Mouse (Mus musculus) heart, postnatal 10 days (tissue): ENCODE data around the gene Angel1. TPM values are rescaled to one million over a fixed set of nuclear protein-coding genes. Genes with fewer than 3 reads are reported as not detected.

ENCODE experiments used
- DNase-seq, 2 experiments: peaks; one replicate each; pipeline ENCODE4 v3.0.0; 2021
- intact Hi-C: fragments of 180-260 bp; cut with DNase I; formaldehyde crosslinking; loops from one replicate; pipeline ENCODE4 v1.15.1; 2025
- total RNA-seq, 2 experiments: library from RNA; stranded (reverse); gene quantifications; 2 replicates each; pipeline ENCODE4 v1.2.3; 2021

Gene Angel1
- total RNA-seq, 2 experiments from 2014 or later, result 4.8 to 5.6 TPM

GRCm38 (mm10) chr12:86714026-86714425, 12.2 kb downstream of the Angel1 start:
- DNase-seq, result no peak
- intact Hi-C loops, result no loop called here

GRCm38 (mm10) chr12:86705843-86706242, 20.4 kb downstream of the Angel1 start:
- DNase-seq, result no peak
- intact Hi-C loops, result loop anchor here (5.0 kb wide), 1 partner anchor 39 kb away; no protein-coding TSS in a partner anchor

- intact Hi-C loops, result no loop called here
- DNase-seq, result no peak
These were observed 23.6 kb downstream of the Angel1 start for GRCm38 (mm10) chr12:86702690-86703089.

- DNase-seq, result no peak
- intact Hi-C loops, result no loop called here
These were observed 24.8 kb downstream of the Angel1 start for GRCm38 (mm10) chr12:86701491-86701890.

GRCm38 (mm10) chr12:86700927-86701310, 25.3 kb downstream of the Angel1 start:
- intact Hi-C loops, result no loop called here
- no peak for DNase-seq

GRCm38 (mm10) chr12:86699965-86700926, 26.0 kb downstream of the Angel1 start:
- intact Hi-C loops, result no loop called here

GRCm38 (mm10) chr12:86698537-86698936, 27.7 kb downstream of the Angel1 start:
- no peak for DNase-seq
- intact Hi-C loops, result no loop called here

More at GRCm38 (mm10) chr12:86699965-86700926, 26.0 kb downstream of the Angel1 start:
- DNase-seq, result no peak

- DNase-seq, result no peak
- intact Hi-C loops, result no loop called here
These were observed 28.3 kb downstream of the Angel1 start for GRCm38 (mm10) chr12:86697996-86698395.

GRCm38 (mm10) chr12:86694441-86694840, 31.8 kb downstream of the Angel1 start:
- DNase-seq, result no peak
- intact Hi-C loops, result no loop called here

- intact Hi-C loops, result no loop called here
- DNase-seq, result no peak
These were observed 32.9 kb downstream of the Angel1 start for GRCm38 (mm10) chr12:86693389-86693788.

- intact Hi-C loops, result no loop called here
- DNase-seq, result peak; percentile 71 to 72
These were observed 33.5 kb downstream of the Angel1 start for GRCm38 (mm10) chr12:86692471-86693356.

GRCm38 (mm10) chr12:86690700-86691485, 35.4 kb downstream of the Angel1 start:
- peak; percentile 60 to 61 for DNase-seq
- intact Hi-C loops, result no loop called here

GRCm38 (mm10) chr12:86688917-86689316, 37.3 kb downstream of the Angel1 start:
- no peak for DNase-seq
- intact Hi-C loops, result no loop called here

- intact Hi-C loops, result no loop called here
These were observed 38.2 kb downstream of the Angel1 start for GRCm38 (mm10) chr12:86687971-86688573.

GRCm38 (mm10) chr12:86687445-86687955, 38.8 kb downstream of the Angel1 start:
- intact Hi-C loops, result no loop called here
- no peak for DNase-seq

More at GRCm38 (mm10) chr12:86687971-86688573, 38.2 kb downstream of the Angel1 start:
- DNase-seq, result peak; percentile 60 to 64

GRCm38 (mm10) chr12:86686551-86687330, 39.5 kb downstream of the Angel1 start:
- intact Hi-C loops, result no loop called here
- peak; percentile 37 to 41 for DNase-seq

GRCm38 (mm10) chr12:86685275-86685674, 41.0 kb downstream of the Angel1 start:
- intact Hi-C loops, result no loop called here
- DNase-seq, result no peak

- intact Hi-C loops, result no loop called here
- DNase-seq, result no peak
These were observed 42.6 kb downstream of the Angel1 start for GRCm38 (mm10) chr12:86683698-86684097.

GRCm38 (mm10) chr12:86682178-86682577, 44.1 kb downstream of the Angel1 start:
- intact Hi-C loops, result no loop called here
- no peak for DNase-seq
